Mouse (Mus musculus) testis, adult 2 months (tissue): ENCODE results near the gene Lyz2. TPM values are rescaled to one million over a fixed set of nuclear protein-coding genes. Genes with fewer than 3 reads are reported as not detected.

Source experiments
- H3K27ac ChIP-seq: fragments of 200-500 bp; 2 replicates; pipeline ENCODE4 v1.5.1; 2012; ENCODE audit warnings: low read depth, low read length; ENCODE audit not compliant: control insufficient read depth, insufficient read depth
- H3K27me3 ChIP-seq: fragments of 200-500 bp; 2 replicates; pipeline ENCODE4 v1.6.1; 2012; ENCODE audit warnings: mild to moderate bottlenecking, low read length, moderate library complexity; ENCODE audit not compliant: control insufficient read depth, insufficient read depth
- H3K36me3 ChIP-seq: fragments of 200-500 bp; 2 replicates; pipeline ENCODE4 v1.6.1; 2012; ENCODE audit warnings: mild to moderate bottlenecking, low read length; ENCODE audit not compliant: control insufficient read depth, insufficient read depth
- H3K4me1 ChIP-seq: fragments of 200-500 bp; 2 replicates; pipeline ENCODE4 v1.6.1; 2012; ENCODE audit warnings: low read length; ENCODE audit not compliant: control insufficient read depth, insufficient read depth
- H3K4me3 ChIP-seq: fragments of 200-500 bp; 2 replicates; pipeline ENCODE4 v1.5.1; 2012; ENCODE audit warnings: low read depth, mild to moderate bottlenecking, low read length, moderate library complexity, mixed read lengths; ENCODE audit not compliant: control insufficient read depth
- CTCF ChIP-seq: fragments of 200-500 bp; IDR thresholded peaks from 2 replicates; pipeline ENCODE4 v1.5.1; 2012; ENCODE audit warnings: low read depth, mild to moderate bottlenecking, inconsistent platforms, low read length, moderate library complexity; ENCODE audit not compliant: control insufficient read depth, insufficient read depth, insufficient replicate concordance
- POLR2A ChIP-seq: fragments of 200-500 bp; IDR thresholded peaks from 2 replicates; pipeline ENCODE4 v1.6.1; 2012; ENCODE audit warnings: low read depth, mild to moderate bottlenecking, inconsistent platforms, low read length, moderate library complexity; ENCODE audit not compliant: control insufficient read depth
- polyA plus RNA-seq: library from polyadenylated mRNA; depleted of rRNA; stranded (reverse); fragments of >200 nt; gene quantifications from 2 replicates; pipeline ENCODE4 v1.2.3, GENCODE M21; 2012; rRNA removed

The Lyz2 gene
- polyA plus RNA-seq, 1 experiment: 12.7 TPM

DNA sequence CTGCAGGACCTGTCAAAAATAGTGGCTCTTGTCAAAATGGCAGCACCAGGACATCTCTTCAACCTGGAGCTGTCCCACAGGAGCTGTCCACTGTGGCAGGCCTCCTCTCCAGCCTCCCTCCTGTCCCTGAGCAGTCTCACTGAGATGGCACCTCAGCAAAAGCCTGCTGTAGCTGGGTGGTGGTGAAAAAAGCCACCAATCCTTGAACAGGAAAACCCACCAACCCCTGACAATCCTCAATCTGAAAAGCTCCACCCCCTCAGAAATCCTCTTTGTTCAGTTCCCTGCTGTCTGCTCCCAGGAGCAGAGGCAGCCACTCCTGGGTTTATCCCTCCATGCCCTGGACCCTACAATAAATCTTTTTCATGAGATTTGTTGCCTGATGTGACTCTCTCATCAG is 22.3 kb downstream of the Lyz2 start:
- Histone ChIP-seq H3K27ac (no peak overlapping the region), H3K27me3 (no peaks in the 10 kb centered on the region), H3K4me1 (no peaks in the 10 kb centered on the region), H3K36me3 (no peaks in the 10 kb centered on the region), H3K4me3 (no peak overlapping the region)
- TF ChIP-seq POLR2A: no peak
- no peak for TF ChIP-seq CTCF

DNA sequence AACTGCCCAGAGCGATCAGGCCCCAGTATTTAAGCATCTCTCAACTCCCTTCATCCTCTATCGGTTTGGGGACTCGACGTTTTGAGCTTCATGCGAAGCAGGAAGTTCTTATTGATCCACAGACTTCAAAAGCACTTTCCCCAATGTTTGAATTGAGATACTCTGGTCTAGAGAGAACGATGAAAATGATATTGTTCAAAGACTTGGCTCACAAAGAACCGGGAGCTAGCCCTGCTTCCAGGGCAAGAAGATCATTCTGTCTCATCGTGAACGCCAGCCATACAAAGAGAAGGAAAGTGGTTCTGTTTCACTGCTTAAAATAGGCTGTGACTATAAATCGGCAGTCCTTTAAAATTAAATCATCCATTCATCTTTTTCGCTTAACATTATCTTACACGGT is 43.5 kb downstream of the Lyz2 start, which contains the start of gene 9530003J23Rik:
Gene 9530003J23Rik (minus strand): TSS at position 101 of the 400 bp plus-strand sequence.
- H3K4me3 ChIP-seq: no peak within 1 kb of the TSS
- no peak within 1 kb of the TSS for H3K27ac ChIP-seq
- H3K36me3 ChIP-seq: no peaks in the 10 kb centered on the region
- no peak for TF ChIP-seq POLR2A
- TF ChIP-seq CTCF: no peak
- no peaks in the 10 kb centered on the region for H3K27me3 ChIP-seq
- H3K4me1 ChIP-seq: no peaks in the 10 kb centered on the region

DNA sequence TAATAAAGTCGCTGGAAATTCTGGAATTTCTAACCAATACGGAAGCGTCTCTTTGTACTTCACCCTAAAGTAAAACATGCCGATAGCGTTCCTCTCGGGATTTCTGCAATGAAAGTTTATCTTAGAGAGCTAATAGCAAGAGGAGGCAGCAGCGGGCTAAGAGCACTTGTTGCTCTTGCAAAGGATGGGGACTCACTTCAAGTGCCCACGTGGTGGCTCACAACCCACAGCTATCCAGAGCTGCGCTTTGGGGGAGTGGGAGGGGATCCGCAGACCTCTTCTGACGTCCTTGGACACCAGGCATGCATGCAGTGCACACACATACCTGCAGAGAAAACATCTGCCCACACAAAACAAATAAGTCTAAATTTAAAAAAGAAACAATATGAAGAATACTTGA is 46.3 kb downstream of the Lyz2 start:
- Histone ChIP-seq H3K4me1 (peaks cover 2% of the 10 kb centered on the region; the same call in 1 of the 2 replicates), H3K27me3 (no peaks in the 10 kb centered on the region), H3K27ac (no peak overlapping the region), H3K36me3 (no peaks in the 10 kb centered on the region), H3K4me3 (no peak overlapping the region)
- TF ChIP-seq POLR2A (no peak), CTCF (no peak)

DNA sequence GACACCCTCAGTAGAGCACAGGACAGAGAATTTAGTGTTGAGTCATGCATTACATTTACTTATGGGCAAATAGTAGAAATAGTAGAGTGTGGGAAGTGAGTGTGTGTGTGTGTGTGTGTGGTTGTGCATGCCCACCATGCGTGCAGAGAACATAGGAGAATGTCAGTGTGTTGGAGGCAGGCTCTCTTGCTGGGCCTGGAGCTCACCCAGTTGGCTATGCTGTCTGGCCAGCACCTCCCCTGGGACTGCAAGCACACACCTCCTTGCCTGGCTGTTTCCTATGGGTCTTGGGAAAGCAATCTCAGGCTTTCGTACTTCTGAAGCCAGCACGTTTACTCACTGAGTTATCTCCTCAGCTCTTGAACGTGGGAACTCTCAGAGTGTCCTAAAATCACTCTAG is 47.3 kb downstream of the Lyz2 start:
- TF ChIP-seq CTCF (no peak), POLR2A (no peak)
- peaks cover 6% of the 10 kb centered on the region for H3K4me1 ChIP-seq

DNA sequence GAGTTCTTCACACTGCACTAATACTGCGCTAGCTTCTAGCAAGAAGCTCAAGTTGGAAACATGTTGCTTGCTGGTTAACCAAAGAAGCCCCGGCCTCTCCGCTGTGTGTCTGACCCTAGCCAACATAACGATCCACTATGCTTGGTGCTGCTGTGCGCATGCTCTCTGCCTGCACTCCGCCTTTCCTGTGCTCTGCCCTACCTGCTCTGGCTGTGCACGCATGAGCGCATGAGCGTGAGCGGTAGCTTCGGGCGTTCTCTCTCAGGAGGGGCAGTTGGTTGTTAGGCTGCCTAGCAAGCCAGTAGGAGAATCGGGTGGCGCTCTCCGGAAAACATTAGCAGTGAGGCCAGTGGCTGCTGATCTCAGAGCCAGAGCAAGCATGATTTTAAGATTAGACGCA is 52.3 kb downstream of the Lyz2 start:
- TF ChIP-seq POLR2A: peak; percentile 99
- TF ChIP-seq CTCF: no peak
- Histone ChIP-seq H3K27me3 (no peaks in the 10 kb centered on the region), H3K4me3 (peak overlapping the region; percentile 69)

More for the DNA sequence above, 47.3 kb downstream of the Lyz2 start:
- Histone ChIP-seq H3K36me3 (no peaks in the 10 kb centered on the region), H3K4me3 (no peak overlapping the region), H3K27me3 (no peaks in the 10 kb centered on the region), H3K27ac (no peak overlapping the region; the same call in 1 of the 2 replicates)

More for the DNA sequence above, 52.3 kb downstream of the Lyz2 start:
- H3K27ac ChIP-seq: peak overlapping the region; percentile 95
- H3K4me1 ChIP-seq: peaks cover 14% of the 10 kb centered on the region
- H3K36me3 ChIP-seq: no peaks in the 10 kb centered on the region

Other genes with a start within 250 kb of the Lyz2 start
- gene Lrrc10, start 237.0 kb downstream of the Lyz2 start, polyA plus RNA-seq: 0.06 and 0.20 TPM in 2 replicates
- gene Cct2, start 218.5 kb downstream of the Lyz2 start, polyA plus RNA-seq: 133 and 135 TPM in 2 replicates
- gene Frs2, start 133.8 kb downstream of the Lyz2 start, polyA plus RNA-seq: 8.0 and 10.3 TPM in 2 replicates
- gene Yeats4, start 57.8 kb downstream of the Lyz2 start, polyA plus RNA-seq: 43.3 and 44.1 TPM in 2 replicates
- gene 9530003J23Rik, start 43.6 kb downstream of the Lyz2 start, polyA plus RNA-seq: 0.18 and 0.33 TPM in 2 replicates
- 0.23 and 0.76 TPM in 2 replicates for gene Lyz1, start 10.5 kb upstream of the Lyz2 start, polyA plus RNA-seq
- 23.6 and 26.7 TPM in 2 replicates for gene Cpsf6, start 97.7 kb upstream of the Lyz2 start, polyA plus RNA-seq